Mouse (Mus musculus) cerebellum, adult 18-20 months (tissue): Measurements from ENCODE around the gene Pias4.

Experiments used
- DNase-seq, 2 experiments: peaks; one replicate each; pipeline ENCODE4 v3.0.0; 2021

Gene Pias4

GRCm38 (mm10) chr10:81167200-81168086 is at the start of gene Pias4:
Gene Pias4, minus strand, starts transcription at chr10:81167923.
- DNase-seq: peak; percentile 100

- DNase-seq: peak in 1 of 2 experiments; percentile 39
Measured at GRCm38 (mm10) chr10:81217267-81217666, 49.5 kb upstream of the Pias4 start.

GRCm38 (mm10) chr10:81216810-81217209 is 49.1 kb upstream of the Pias4 start:
- no peak for DNase-seq

GRCm38 (mm10) chr10:81216260-81216659 is 48.5 kb upstream of the Pias4 start:
- DNase-seq: no peak

GRCm38 (mm10) chr10:81210154-81210553 is 42.4 kb upstream of the Pias4 start:
- DNase-seq: no peak

- no peak for DNase-seq
Measured at GRCm38 (mm10) chr10:81204137-81204536, 36.4 kb upstream of the Pias4 start.

- DNase-seq: no peak
Measured at GRCm38 (mm10) chr10:81202978-81203720, 35.4 kb upstream of the Pias4 start.

- no peak for DNase-seq
Measured at GRCm38 (mm10) chr10:81201807-81202758, 34.4 kb upstream of the Pias4 start, which contains the start of gene Nmrk2. Gene Nmrk2, minus strand, starts transcription at chr10:81202051.

GRCm38 (mm10) chr10:81200605-81201287 is 33.0 kb upstream of the Pias4 start:
- DNase-seq: no peak

- no peak for DNase-seq
Measured at GRCm38 (mm10) chr10:81200141-81200540, 32.4 kb upstream of the Pias4 start.

- no peak for DNase-seq
Measured at GRCm38 (mm10) chr10:81198990-81199389, 31.3 kb upstream of the Pias4 start.

GRCm38 (mm10) chr10:81198230-81198629 is 30.5 kb upstream of the Pias4 start:
- DNase-seq: peak; percentile 73 to 80

GRCm38 (mm10) chr10:81197305-81197704 is 29.6 kb upstream of the Pias4 start:
- no peak for DNase-seq

- DNase-seq: no peak
Measured at GRCm38 (mm10) chr10:81196470-81197065, 28.8 kb upstream of the Pias4 start.

GRCm38 (mm10) chr10:81195300-81195699 is 27.6 kb upstream of the Pias4 start:
- no peak for DNase-seq

- DNase-seq: peak in 1 of 2 experiments; percentile 51
Measured at GRCm38 (mm10) chr10:81193991-81194774, 26.5 kb upstream of the Pias4 start.

GRCm38 (mm10) chr10:81192968-81193501 is 25.3 kb upstream of the Pias4 start:
- DNase-seq: peak; percentile 48 to 64

GRCm38 (mm10) chr10:81192270-81192967 is 24.7 kb upstream of the Pias4 start:
- DNase-seq: peak; percentile 76 to 94

GRCm38 (mm10) chr10:81191342-81191982 is 23.7 kb upstream of the Pias4 start:
- DNase-seq: no peak
